21 mouse cellular contexts compared by ENCODE assay signal in the genomic region with DNA sequence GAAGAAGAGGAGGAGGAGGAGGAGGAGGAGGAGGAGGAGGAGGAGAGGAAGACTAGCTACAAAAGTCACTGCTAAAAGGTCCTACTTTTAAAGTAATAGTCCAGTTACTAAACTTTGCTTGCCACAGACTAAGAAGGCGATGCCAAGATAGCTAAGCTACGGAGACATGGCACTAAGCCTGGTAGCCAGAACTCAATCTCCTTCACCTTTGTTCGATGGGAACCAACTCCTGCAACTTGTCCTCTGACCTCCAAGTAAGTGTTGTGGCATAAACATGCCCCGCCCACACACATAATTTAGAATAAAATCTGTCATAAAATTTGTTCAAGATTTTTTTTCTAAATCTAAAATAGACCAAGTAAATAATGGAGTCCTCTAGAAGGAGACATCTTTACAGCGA. TPM values are rescaled to one million over a fixed set of nuclear protein-coding genes. Genes with fewer than 3 reads are reported as not detected.
DNase-seq lines count a peak whose midpoint lies in the region; ATAC-seq and TF ChIP-seq lines count a peak whose summit lies in the region.
"Had no signal": no experiment of that assay in that cellular context is flagged by ENCODE, and none has a peak within 500 bp of the region (broad histone marks: within the 10 kb centered on the region; RNA-seq: fewer than 3 reads in every experiment).

No protein-coding gene starts in this region.

- H3K27me3 ChIP-seq in heart, embryonic 13.5 days (replicated peaks): no peaks in the 10 kb centered on the region
- H3K27me3 ChIP-seq in thymus, adult 2 months (ENCODE audit: control insufficient read depth, insufficient read depth, low read length): no peaks in the 10 kb centered on the region
- H3K27me3 ChIP-seq: forebrain, embryonic 13.5 days; liver, embryonic 15.5 days; midbrain, embryonic 15.5 days; neural tube, embryonic 13.5 days had no signal

- no peak for ATAC-seq in heart, embryonic 13.5 days (ENCODE audit: extremely low read depth, insufficient number of reproducible peaks, low FRiP score, low TSS enrichment)
- ATAC-seq: forebrain, embryonic 13.5 days; midbrain, embryonic 15.5 days had no signal

- DNase-seq in gastrocnemius, adult 18-20 months (ENCODE audit: low spot score): peak; percentile 44
- no peak for DNase-seq in gastrocnemius, postnatal 25 days
- DNase-seq in heart, postnatal 36 days: no peak
- no peak for DNase-seq in thymus, adult 2 months
- no peak for DNase-seq in thymus, postnatal 10 days (ENCODE audit: low spot score in 2 of 2)
- DNase-seq in adrenal gland, postnatal 4 days (ENCODE audit: low spot score in 2 of 2): no peak
- DNase-seq: adrenal gland, postnatal 10 days; cerebellum, adult 8-10 months; cerebellum, postnatal 36 days; kidney, adult 18-20 months; kidney, postnatal 4 days; retina, postnatal 1 day; right cerebral cortex, postnatal 25 days had no signal

- 56% methylated on average over 5 of the region's 5 CpGs for WGBS in heart, embryonic 13.5 days
- WGBS in thymus, adult 2 months: 58% methylated on average over 5 of the region's 5 CpGs

- H3K9ac ChIP-seq in heart, embryonic 13.5 days: peak overlapping the region; percentile 79
- H3K9ac ChIP-seq: forebrain, embryonic 13.5 days; hindbrain, embryonic 14.5 days; liver, embryonic 15.5 days; midbrain, embryonic 15.5 days; neural tube, embryonic 13.5 days had no signal

- peak overlapping the region; percentile 55 for H3K4me3 ChIP-seq in heart, embryonic 13.5 days
- H3K4me3 ChIP-seq in thymus, adult 2 months (ENCODE audit: control insufficient read depth, insufficient read depth, low read length): no peak overlapping the region; the same call in 1 of the 2 replicates
- H3K4me3 ChIP-seq: forebrain, embryonic 13.5 days; liver, embryonic 15.5 days; midbrain, embryonic 15.5 days; neural tube, embryonic 13.5 days had no signal

- intact Hi-C loops in heart, postnatal 36 days (cut with DNase I): no loop called here

- no peak for TF ChIP-seq CTCF in thymus, adult 2 months (IDR thresholded peaks at IDR 0.05; ENCODE audit: borderline replicate concordance, control insufficient read depth, extremely low read depth, insufficient read depth, low read length, poor library complexity)

- no peak for TF ChIP-seq POLR2A in thymus, adult 2 months (IDR thresholded peaks at IDR 0.05; ENCODE audit: control insufficient read depth, extremely low read depth, insufficient read depth, low read length, poor library complexity)

- no peaks in the 10 kb centered on the region for H3K9me3 ChIP-seq in heart, embryonic 13.5 days
- H3K9me3 ChIP-seq: forebrain, embryonic 13.5 days; liver, embryonic 15.5 days; midbrain, embryonic 15.5 days; neural tube, embryonic 13.5 days had no signal

- H3K36me3 ChIP-seq in heart, embryonic 13.5 days: peaks cover 20% of the 10 kb centered on the region
- H3K36me3 ChIP-seq in thymus, adult 2 months (ENCODE audit: control insufficient read depth, insufficient read depth, low read length): peaks cover 10% of the 10 kb centered on the region

- peak overlapping the region; percentile 93 for H3K27ac ChIP-seq in heart, embryonic 13.5 days (replicated peaks)
- peak overlapping the region; percentile 100 for H3K27ac ChIP-seq in thymus, adult 2 months (ENCODE audit: control insufficient read depth, insufficient read depth, low read length)
- H3K27ac ChIP-seq: forebrain, embryonic 13.5 days; hindbrain, embryonic 14.5 days; liver, embryonic 15.5 days; macrophage; midbrain, embryonic 15.5 days; neural tube, embryonic 13.5 days had no signal

- H3K4me2 ChIP-seq in heart, embryonic 13.5 days: peak overlapping the region; percentile 69
- H3K4me2 ChIP-seq: forebrain, embryonic 13.5 days; hindbrain, embryonic 14.5 days; liver, embryonic 15.5 days; midbrain, embryonic 15.5 days; neural tube, embryonic 13.5 days had no signal

- H3K4me1 ChIP-seq in heart, embryonic 13.5 days: peaks cover 12% of the 10 kb centered on the region
- peaks cover 7% of the 10 kb centered on the region for H3K4me1 ChIP-seq in thymus, adult 2 months (replicated peaks; ENCODE audit: control insufficient read depth, insufficient read depth, low read length)
- H3K4me1 ChIP-seq: forebrain, embryonic 13.5 days; liver, embryonic 15.5 days; midbrain, embryonic 15.5 days; neural tube, embryonic 13.5 days had no signal

RNA-seq across cellular contexts. Expression of a gene that starts 1.3 kb away (rescaled TPM):
- 10 to 100 TPM; 60.6 to 68.5 TPM for total RNA-seq in gastrocnemius, adult 18-20 months (2021)
- total RNA-seq in gastrocnemius, postnatal 25 days (2021): 10 to 100 TPM; 33.2 to 62.1 TPM
- polyA plus RNA-seq in heart, embryonic 13.5 days (2015; fragmentation: Nextera tagmentation; extraction: Ambion mirVana): 26.9 and 28.1 TPM in 2 replicates
- 10 to 100 TPM; 40.4 to 47.6 TPM for total RNA-seq in heart, postnatal 36 days (2021)
- 0.99 and 2.0 TPM in 2 replicates for polyA plus RNA-seq in thymus, adult 2 months (2012; rRNA removed)
- 1 to 10 TPM in 1 of 2 experiments, under 1 TPM in 1; 0.53 to 1.0 TPM for total RNA-seq in adrenal gland, postnatal 4 days (2021)
- polyA plus RNA-seq: forebrain, embryonic 13.5 days; hindbrain, embryonic 14.5 days; macrophage; midbrain, embryonic 15.5 days; testis, adult 2 months had no signal

RNA-seq across cellular contexts. Expression of a gene that starts 50.3 kb away (rescaled TPM):
- 100 to 1,000 TPM in 1 of 2 experiments, 10 to 100 TPM in 1; 79.2 to 225 TPM for total RNA-seq in gastrocnemius, adult 18-20 months (2021)
- total RNA-seq in gastrocnemius, postnatal 25 days (2021): 100 to 1,000 TPM in 1 of 2 experiments, 10 to 100 TPM in 1; 67.1 to 121 TPM
- polyA plus RNA-seq in heart, embryonic 13.5 days (2015; fragmentation: Nextera tagmentation; extraction: Ambion mirVana): 98.0 and 98.2 TPM in 2 replicates
- 10 to 100 TPM; 87.2 to 89.6 TPM for total RNA-seq in heart, postnatal 36 days (2021)
- polyA plus RNA-seq in thymus, adult 2 months (2012; rRNA removed): 23.4 and 27.9 TPM in 2 replicates
- 100 to 1,000 TPM; 169 to 176 TPM for total RNA-seq in adrenal gland, postnatal 4 days (2021)

Comparison
In these comparisons a context has a peak if more than half of its experiments do, and no peak if none do; other contexts are left out.
1. RNA of a gene that starts 1.3 kb away (total RNA-seq): 60.6 to 68.5 TPM in gastrocnemius, adult 18-20 months, 33.2 to 62.1 TPM in gastrocnemius, postnatal 25 days and 40.4 to 47.6 TPM in heart, postnatal 36 days; 0.53 to 1.0 TPM in adrenal gland, postnatal 4 days; every median in the first group is over 10 times any median in the second.